Mouse (Mus musculus): ENCODE data around the gene Tspan1.

DNA sequence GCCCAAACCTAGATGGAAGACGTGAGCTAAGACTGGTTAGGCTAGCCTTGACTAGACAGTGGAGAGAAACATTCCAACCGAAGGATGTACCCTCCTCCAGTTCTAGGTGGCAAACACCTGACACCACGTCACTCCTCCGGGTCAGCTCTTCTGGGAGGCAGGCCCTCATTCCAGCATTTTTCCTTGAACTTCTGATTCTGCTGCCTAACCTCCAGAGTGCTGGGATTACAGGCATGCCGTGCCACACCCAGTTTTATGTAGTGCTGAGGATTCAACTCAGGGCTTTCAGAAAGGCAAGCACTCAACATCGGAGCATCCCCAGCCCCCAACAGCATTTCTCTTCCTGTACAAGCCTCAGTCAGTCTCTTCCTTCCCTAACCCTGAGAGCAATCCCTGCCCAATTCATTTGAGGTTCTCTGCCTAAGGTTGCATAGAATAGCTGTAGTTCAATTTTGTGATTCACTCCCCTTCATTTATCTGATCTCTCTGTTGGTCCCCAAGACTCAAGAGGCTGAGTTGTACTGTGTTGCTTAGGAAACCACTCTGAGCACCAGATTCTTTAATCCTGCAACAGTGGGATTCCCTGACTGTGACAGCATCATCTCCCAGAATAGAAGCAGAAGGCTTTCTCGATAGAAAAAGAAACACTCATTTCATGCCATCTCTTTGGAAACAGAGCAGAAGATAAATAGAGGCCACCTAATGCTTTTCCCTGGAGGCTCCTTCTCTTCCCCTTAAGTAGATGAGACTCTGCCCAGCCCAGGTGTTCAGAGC is 26.4 kb downstream of the Tspan1 start:
- TF ChIP-seq POLR2A (IDR thresholded peaks at IDR 0.05; ENCODE audit: low read depth, low read length) (no peak), EP300 (IDR thresholded peaks at IDR 0.05; ENCODE audit: low read length) (no peak), CTCF (conservative IDR thresholded peaks at IDR 0.05 in 1 of 2, IDR thresholded peaks at IDR 0.05 in 1 of 2; ENCODE audit: low read depth in 2 of 2, low read length in 2 of 2) (no peak), MYC (IDR thresholded peaks at IDR 0.05; ENCODE audit: low read depth, low read length) (no peak), USF1 (IDR thresholded peaks at IDR 0.05; ENCODE audit: low read depth, low read length) (no peak), RCOR1 (conservative IDR thresholded peaks at IDR 0.05; ENCODE audit: low read depth, low read length) (no peak), NRF1 (IDR thresholded peaks at IDR 0.05; ENCODE audit: low read depth, low read length) (no peak), HCFC1 (IDR thresholded peaks at IDR 0.05; ENCODE audit: low read depth, low read length) (no peak), ETS1 (conservative IDR thresholded peaks at IDR 0.05; ENCODE audit: low read depth, low read length) (peak; percentile 18; the same call in 1 of the 2 replicates), MAZ (IDR thresholded peaks at IDR 0.05; ENCODE audit: low read depth, low read length) (no peak), CHD2 (IDR thresholded peaks at IDR 0.05; ENCODE audit: low read length) (no peak), BHLHE40 (IDR thresholded peaks at IDR 0.05; ENCODE audit: low read depth, low read length) (no peak), CHD1 (IDR thresholded peaks at IDR 0.05; ENCODE audit: low read depth, low read length) (no peak), ZMIZ1 (IDR thresholded peaks at IDR 0.05; ENCODE audit: low read depth, low read length) (no peak)

All from CH12.LX (cell line).